8 mouse cellular contexts compared by ENCODE assay signal in the genomic region with DNA sequence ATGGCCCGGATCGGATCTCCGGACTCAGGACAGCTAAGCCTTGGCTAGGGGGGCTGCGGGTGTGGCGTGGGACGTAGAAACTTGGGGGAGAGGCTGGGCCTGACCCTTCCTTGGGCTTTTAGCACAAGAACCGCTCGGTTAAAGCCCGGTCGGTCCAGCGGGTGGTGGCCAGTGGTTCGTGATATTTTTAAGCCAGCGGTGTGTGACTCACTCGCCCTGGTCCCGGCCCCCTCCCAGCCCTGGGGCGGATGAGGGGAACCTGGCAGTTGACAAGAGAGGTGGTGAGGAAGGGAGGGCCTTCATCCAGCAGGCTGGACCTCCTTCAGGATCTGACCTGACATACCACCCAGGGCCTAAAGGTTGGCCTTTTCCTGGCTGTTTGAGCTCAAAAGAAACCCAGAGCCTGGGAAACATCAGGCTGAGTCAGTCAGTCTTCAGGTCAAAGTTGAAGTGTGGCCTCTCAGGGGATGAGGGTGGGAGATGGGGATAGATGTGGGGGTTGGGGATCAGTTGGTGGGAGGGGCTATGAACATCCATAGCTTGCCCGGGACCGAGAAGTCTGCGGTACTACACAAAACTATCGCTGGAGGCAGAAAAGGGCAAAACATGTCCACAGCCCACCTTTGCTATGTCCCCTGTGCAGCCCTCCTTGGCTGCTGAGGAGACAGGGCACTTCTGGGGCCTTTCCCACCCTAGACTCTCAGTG. TPM values are rescaled to one million over a fixed set of nuclear protein-coding genes. Genes with fewer than 3 reads are reported as not detected.
DNase-seq lines count a peak whose midpoint lies in the region; ATAC-seq and TF ChIP-seq lines count a peak whose summit lies in the region.

No protein-coding gene starts in this region.

- peaks cover 57% of the 10 kb centered on the region for H3K27me3 ChIP-seq in heart, embryonic 10.5 days (ENCODE audit: insufficient read depth, poor library complexity, severe bottlenecking)
- no peaks in the 10 kb centered on the region for H3K27me3 ChIP-seq in ES-Bruce4 (ENCODE audit: control insufficient read depth, insufficient read depth, low read length, poor library complexity, severe bottlenecking)
- peaks cover 38% of the 10 kb centered on the region for H3K27me3 ChIP-seq in hindbrain, embryonic 13.5 days
- H3K27me3 ChIP-seq in liver, embryonic 13.5 days, result peaks cover 16% of the 10 kb centered on the region

- H3K9ac ChIP-seq in ES-Bruce4 (ENCODE audit: low read depth, poor library complexity, severe bottlenecking), result peak overlapping the region; percentile 49
- peak overlapping the region; percentile 21; the same call in 1 of the 2 replicates for H3K9ac ChIP-seq in hindbrain, embryonic 13.5 days
- H3K9ac ChIP-seq in liver, embryonic 13.5 days, result peak overlapping the region; percentile 54

- no peak for TF ChIP-seq POLR2A in ES-Bruce4 (IDR thresholded peaks at IDR 0.05; ENCODE audit: insufficient read depth, low read length)

- intact Hi-C loops in heart, postnatal 25 days (cut with DNase I), result no loop called here

- peak overlapping the region; percentile 52 for H3K4me3 ChIP-seq in heart, embryonic 10.5 days
- peak overlapping the region; percentile 67 for H3K4me3 ChIP-seq in ES-Bruce4 (ENCODE audit: low read depth, low read length)
- no peak overlapping the region for H3K4me3 ChIP-seq in hindbrain, embryonic 13.5 days
- H3K4me3 ChIP-seq in liver, embryonic 13.5 days (replicated peaks), result peak overlapping the region; percentile 40

- peak overlapping the region; percentile 36 for H3K4me2 ChIP-seq in hindbrain, embryonic 13.5 days
- H3K4me2 ChIP-seq in liver, embryonic 13.5 days, result peak overlapping the region; percentile 69

- no peak for TF ChIP-seq CTCF in ES-Bruce4 (IDR thresholded peaks at IDR 0.05; ENCODE audit: low read depth, low read length)

- peak; percentile 74 for DNase-seq in heart, embryonic 10.5 days (ENCODE audit: low spot score)
- no peak for DNase-seq in heart, postnatal 25 days (ENCODE audit: low spot score)
- DNase-seq in liver, embryonic 13.5 days, result no peak
- DNase-seq in left cerebral cortex, adult 11 months (ENCODE audit: low spot score), result no peak
- DNase-seq in cerebellum, adult 11 months, result no peak

- 31% methylated on average over 20 of the region's 20 CpGs for WGBS in heart, embryonic 10.5 days
- WGBS in hindbrain, embryonic 13.5 days, result 52% methylated on average over 20 of the region's 20 CpGs
- WGBS in liver, embryonic 13.5 days (ENCODE audit: insufficient replicate concordance), result 51% methylated on average over 20 of the region's 20 CpGs

- H3K27ac ChIP-seq in heart, embryonic 10.5 days, result 0 out of 2 replicates have a peak overlapping the region, but pooled peaks have one; percentile 67
- 0 out of 2 replicates have a peak overlapping the region, but pooled peaks have one; percentile 9 for H3K27ac ChIP-seq in ES-Bruce4 (ENCODE audit: insufficient read depth, low read length)
- H3K27ac ChIP-seq in hindbrain, embryonic 13.5 days, result no peak overlapping the region
- peak overlapping the region; percentile 79; the same call in 1 of the 2 replicates for H3K27ac ChIP-seq in liver, embryonic 13.5 days

- no peaks in the 10 kb centered on the region for H3K9me3 ChIP-seq in heart, embryonic 10.5 days
- no peaks in the 10 kb centered on the region for H3K9me3 ChIP-seq in ES-Bruce4 (replicated peaks; ENCODE audit: control insufficient read depth, insufficient read depth, low read length, poor library complexity, severe bottlenecking)
- no peaks in the 10 kb centered on the region for H3K9me3 ChIP-seq in hindbrain, embryonic 13.5 days
- no peaks in the 10 kb centered on the region for H3K9me3 ChIP-seq in liver, embryonic 13.5 days (replicated peaks)

- H3K4me1 ChIP-seq in heart, embryonic 10.5 days, result peaks cover 31% of the 10 kb centered on the region
- peaks cover 8% of the 10 kb centered on the region for H3K4me1 ChIP-seq in ES-Bruce4 (ENCODE audit: control insufficient read depth, insufficient read depth, low read length)
- peaks cover 10% of the 10 kb centered on the region for H3K4me1 ChIP-seq in hindbrain, embryonic 13.5 days (replicated peaks)
- peaks cover 36% of the 10 kb centered on the region for H3K4me1 ChIP-seq in liver, embryonic 13.5 days (replicated peaks)

- no peak for TF ChIP-seq EP300 in ES-Bruce4 (IDR thresholded peaks at IDR 0.05; ENCODE audit: insufficient read depth, low read depth, low read length)

- peaks cover 11% of the 10 kb centered on the region for H3K36me3 ChIP-seq in heart, embryonic 10.5 days
- H3K36me3 ChIP-seq in ES-Bruce4 (ENCODE audit: control insufficient read depth, insufficient read depth, low read length, poor library complexity, severe bottlenecking), result no peaks in the 10 kb centered on the region
- peaks cover 17% of the 10 kb centered on the region for H3K36me3 ChIP-seq in hindbrain, embryonic 13.5 days
- no peaks in the 10 kb centered on the region for H3K36me3 ChIP-seq in liver, embryonic 13.5 days

- ATAC-seq in hindbrain, embryonic 13.5 days (ENCODE audit: low FRiP score), result no peak
- no peak for ATAC-seq in liver, embryonic 13.5 days (ENCODE audit: low read depth)
- ATAC-seq in megakaryocyte-erythroid progenitor cell, adult 5-6 weeks (replicated peaks; ENCODE audit: low FRiP score, low TSS enrichment, poor library complexity, severe bottlenecking), result no peak

RNA-seq across cellular contexts. Expression of a gene that starts 0.7 kb away (rescaled TPM):
- polyA plus RNA-seq in heart, embryonic 10.5 days (2016; fragmentation: Nextera tagmentation; extraction: Ambion mirVana), result 3.1 and 8.2 TPM in 2 replicates
- total RNA-seq in heart, postnatal 25 days (2021), result 1 to 10 TPM; 3.2 to 4.3 TPM
- polyA plus RNA-seq in ES-Bruce4 (2011; ENCODE audit: insufficient read depth, insufficient read length, low read depth, missing spikeins), result 39.8 and 46.0 TPM in 2 replicates
- polyA plus RNA-seq in hindbrain, embryonic 13.5 days (2015; fragmentation: Nextera tagmentation; extraction: Ambion mirVana), result 0.65 and 1.4 TPM in 2 replicates
- 5.1 and 6.6 TPM in 2 replicates for polyA plus RNA-seq in liver, embryonic 13.5 days (2015; fragmentation: Nextera tagmentation; extraction: Ambion mirVana)
- total RNA-seq in megakaryocyte-erythroid progenitor cell, adult 5-6 weeks (2014; fragmentation: Nextera tagmentation), result 2.0 TPM in 1 of 2 replicates, not detected in the other
- total RNA-seq in megakaryocyte-erythroid progenitor cell, adult 5-6 weeks (2017), result not detected in 2 replicates

RNA-seq across cellular contexts. Expression of a gene that starts 11.8 kb away (rescaled TPM):
- 39.5 and 41.2 TPM in 2 replicates for polyA plus RNA-seq in heart, embryonic 10.5 days (2016; fragmentation: Nextera tagmentation; extraction: Ambion mirVana)
- 10 to 100 TPM; 13.5 to 13.9 TPM for total RNA-seq in heart, postnatal 25 days (2021)
- polyA plus RNA-seq in ES-Bruce4 (2011; ENCODE audit: insufficient read depth, insufficient read length, low read depth, missing spikeins), result 7.0 and 8.2 TPM in 2 replicates
- polyA plus RNA-seq in hindbrain, embryonic 13.5 days (2015; fragmentation: Nextera tagmentation; extraction: Ambion mirVana), result 67.7 and 74.7 TPM in 2 replicates
- 18.2 and 19.6 TPM in 2 replicates for polyA plus RNA-seq in liver, embryonic 13.5 days (2015; fragmentation: Nextera tagmentation; extraction: Ambion mirVana)
- 23.0 and 39.1 TPM in 2 replicates for total RNA-seq in megakaryocyte-erythroid progenitor cell, adult 5-6 weeks (2014; fragmentation: Nextera tagmentation)
- 9.7 and 17.4 TPM in 2 replicates for total RNA-seq in megakaryocyte-erythroid progenitor cell, adult 5-6 weeks (2017)

RNA-seq across cellular contexts. Expression of a gene that starts 11.9 kb away (rescaled TPM):
- polyA plus RNA-seq in heart, embryonic 10.5 days (2016; fragmentation: Nextera tagmentation; extraction: Ambion mirVana), result 35.6 and 39.4 TPM in 2 replicates
- 10 to 100 TPM; 16.4 to 17.1 TPM for total RNA-seq in heart, postnatal 25 days (2021)
- polyA plus RNA-seq in ES-Bruce4 (2011; ENCODE audit: insufficient read depth, insufficient read length, low read depth, missing spikeins), result 79.2 and 79.4 TPM in 2 replicates
- polyA plus RNA-seq in hindbrain, embryonic 13.5 days (2015; fragmentation: Nextera tagmentation; extraction: Ambion mirVana), result 138 and 157 TPM in 2 replicates
- 16.3 and 17.1 TPM in 2 replicates for polyA plus RNA-seq in liver, embryonic 13.5 days (2015; fragmentation: Nextera tagmentation; extraction: Ambion mirVana)
- 54.5 and 74.1 TPM in 2 replicates for total RNA-seq in megakaryocyte-erythroid progenitor cell, adult 5-6 weeks (2014; fragmentation: Nextera tagmentation)
- total RNA-seq in megakaryocyte-erythroid progenitor cell, adult 5-6 weeks (2017), result 11.0 and 32.1 TPM in 2 replicates

RNA-seq across cellular contexts. Expression of a gene that starts 47.6 kb away (rescaled TPM):
- polyA plus RNA-seq in heart, embryonic 10.5 days (2016; fragmentation: Nextera tagmentation; extraction: Ambion mirVana), result 0.13 TPM in 1 of 2 replicates, not detected in the other
- total RNA-seq in heart, postnatal 25 days (2021), result not detected
- 0.21 and 0.65 TPM in 2 replicates for polyA plus RNA-seq in ES-Bruce4 (2011; ENCODE audit: insufficient read depth, insufficient read length, low read depth, missing spikeins)
- polyA plus RNA-seq in hindbrain, embryonic 13.5 days (2015; fragmentation: Nextera tagmentation; extraction: Ambion mirVana), result 0.68 and 0.70 TPM in 2 replicates
- polyA plus RNA-seq in liver, embryonic 13.5 days (2015; fragmentation: Nextera tagmentation; extraction: Ambion mirVana), result 0.03 TPM in 1 of 2 replicates, not detected in the other
- total RNA-seq in megakaryocyte-erythroid progenitor cell, adult 5-6 weeks (2014; fragmentation: Nextera tagmentation), result not detected in 2 replicates
- not detected in 2 replicates for total RNA-seq in megakaryocyte-erythroid progenitor cell, adult 5-6 weeks (2017)

RNA-seq across cellular contexts. Expression of a gene that starts 52.6 kb away (rescaled TPM):
- 270 and 285 TPM in 2 replicates for polyA plus RNA-seq in heart, embryonic 10.5 days (2016; fragmentation: Nextera tagmentation; extraction: Ambion mirVana)
- 100 to 1,000 TPM; 124 to 126 TPM for total RNA-seq in heart, postnatal 25 days (2021)
- polyA plus RNA-seq in ES-Bruce4 (2011; ENCODE audit: insufficient read depth, insufficient read length, low read depth, missing spikeins), result 210 and 226 TPM in 2 replicates
- polyA plus RNA-seq in hindbrain, embryonic 13.5 days (2015; fragmentation: Nextera tagmentation; extraction: Ambion mirVana), result 333 and 346 TPM in 2 replicates
- 518 and 542 TPM in 2 replicates for polyA plus RNA-seq in liver, embryonic 13.5 days (2015; fragmentation: Nextera tagmentation; extraction: Ambion mirVana)
- 327 and 353 TPM in 2 replicates for total RNA-seq in megakaryocyte-erythroid progenitor cell, adult 5-6 weeks (2014; fragmentation: Nextera tagmentation)
- total RNA-seq in megakaryocyte-erythroid progenitor cell, adult 5-6 weeks (2017), result 401 and 451 TPM in 2 replicates
